Mouse (Mus musculus) CH12.LX (cell line): ENCODE data around the gene Sfxn2. TPM values are rescaled to one million over a fixed set of nuclear protein-coding genes. Genes with fewer than 3 reads are reported as not detected.

ENCODE experiments used
- DNase-seq: peaks from one replicate; pipeline ENCODE4 v3.0.0-alpha.2; 2013; ENCODE audit errors: extremely low read depth
- H3K27ac ChIP-seq: 2 replicates; pipeline ENCODE4 v1.5.1; 2012; ENCODE audit warnings: low read depth, mild to moderate bottlenecking, control low read depth, moderate library complexity; ENCODE audit not compliant: insufficient read depth
- H3K27me3 ChIP-seq: replicated peaks from 2 replicates; pipeline ENCODE3; 2012; ENCODE audit warnings: inconsistent platforms
- H3K36me3 ChIP-seq, 2 experiments: replicated peaks in 1 of 2; 2 replicates each; pipeline versions ENCODE3 to v1.6.1; 2012; ENCODE audit warnings: inconsistent platforms in 1 of 2, low read length in 1 of 2, mild to moderate bottlenecking in 1 of 2, mixed read lengths in 1 of 2, moderate library complexity in 1 of 2; ENCODE audit not compliant: control insufficient read depth in 1 of 2, insufficient read depth in 1 of 2
- H3K4me1 ChIP-seq, 2 experiments: 2 replicates each; pipeline ENCODE4 v1.6.1; 2012; ENCODE audit warnings: inconsistent platforms in 1 of 2, moderate library complexity in 1 of 2; ENCODE audit not compliant: insufficient read depth in 2 of 2, control insufficient read depth in 1 of 2
- H3K4me2 ChIP-seq: 2 replicates; pipeline ENCODE4 v1.6.1; 2012; ENCODE audit warnings: low read depth, mild to moderate bottlenecking, control low read depth; ENCODE audit not compliant: poor library complexity, insufficient read depth, severe bottlenecking
- H3K4me3 ChIP-seq, 3 experiments: fragments of 150-350 bp in 1 of 3; sonication (generic) in 1 of 3; replicated peaks in 1 of 3; 2 replicates each; pipeline versions ENCODE3 to v1.5.1; 2011 to 2012; ENCODE audit warnings: low read depth in 2 of 3, low read length in 2 of 3, mild to moderate bottlenecking in 2 of 3, moderate library complexity in 2 of 3, control low read depth in 1 of 3, improper control_type of control experiment in 1 of 3, inconsistent platforms in 1 of 3, mixed read lengths in 1 of 3; ENCODE audit not compliant: poor library complexity in 1 of 3
- H3K79me2 ChIP-seq: replicated peaks from 2 replicates; pipeline ENCODE4 v1.6.1; 2012; ENCODE audit warnings: mild to moderate bottlenecking, moderate library complexity; ENCODE audit not compliant: control insufficient read depth, poor library complexity, insufficient read depth, severe bottlenecking; ENCODE audit errors: extremely low read depth
- H3K9ac ChIP-seq: 2 replicates; pipeline ENCODE4 v1.6.1; 2012; ENCODE audit warnings: low read depth, mild to moderate bottlenecking, control low read depth, moderate library complexity; ENCODE audit not compliant: insufficient read depth
- H3K9me3 ChIP-seq: replicated peaks from 2 replicates; pipeline ENCODE3; 2012; ENCODE audit warnings: low read length, inconsistent platforms, mixed read lengths
- BHLHE40 ChIP-seq: IDR thresholded peaks from 2 replicates; pipeline ENCODE4 v1.6.1; 2011; ENCODE audit warnings: mild to moderate bottlenecking, low read depth, low read length, improper control_type of control experiment
- CHD2 ChIP-seq: IDR thresholded peaks from 2 replicates; pipeline ENCODE4 v1.6.1; 2011; ENCODE audit warnings: low read length, improper control_type of control experiment
- CTCF ChIP-seq, 2 experiments: IDR thresholded peaks in 1 of 2; conservative IDR thresholded peaks in 1 of 2; 2 replicates each; pipeline ENCODE4 v1.5.1; 2011 to 2012; ENCODE audit warnings: low read depth in 2 of 2, low read length in 2 of 2, improper control_type of control experiment in 1 of 2, inconsistent platforms in 1 of 2, mild to moderate bottlenecking in 1 of 2, moderate library complexity in 1 of 2
- E2F4 ChIP-seq: IDR thresholded peaks from 2 replicates; pipeline ENCODE4 v1.6.1; 2011; ENCODE audit warnings: low read depth, low read length, improper control_type of control experiment; ENCODE audit not compliant: insufficient replicate concordance
- GABPA ChIP-seq: IDR thresholded peaks from 2 replicates; pipeline ENCODE4 v1.6.1; 2012; ENCODE audit warnings: low read depth, low read length, improper control_type of control experiment, inconsistent platforms; ENCODE audit not compliant: insufficient replicate concordance
- JUN ChIP-seq: IDR thresholded peaks from 2 replicates; pipeline ENCODE4 v1.6.1; 2011; ENCODE audit warnings: low read depth, mild to moderate bottlenecking, low read length, improper control_type of control experiment, moderate library complexity; ENCODE audit not compliant: insufficient read depth
- KAT2A ChIP-seq: IDR thresholded peaks from 2 replicates; pipeline ENCODE4 v1.6.1; 2012; ENCODE audit warnings: low read length, improper control_type of control experiment, inconsistent platforms; ENCODE audit not compliant: insufficient replicate concordance
- MAFK ChIP-seq: IDR thresholded peaks from 2 replicates; pipeline ENCODE4 v1.6.1; 2011; ENCODE audit warnings: low read length, improper control_type of control experiment; ENCODE audit not compliant: insufficient replicate concordance
- MAX ChIP-seq: IDR thresholded peaks from 2 replicates; pipeline ENCODE4 v1.6.1; 2011; ENCODE audit warnings: low read length, improper control_type of control experiment
- MAZ ChIP-seq: IDR thresholded peaks from 2 replicates; pipeline ENCODE4 v1.6.1; 2012; ENCODE audit warnings: low read depth, mild to moderate bottlenecking, inconsistent platforms, low read length, improper control_type of control experiment, moderate library complexity
- MEF2A ChIP-seq: IDR thresholded peaks from 2 replicates; pipeline ENCODE4 v1.6.1; 2014; ENCODE audit warnings: low read depth, mild to moderate bottlenecking, inconsistent platforms, low read length, improper control_type of control experiment, borderline replicate concordance
- MYC ChIP-seq: IDR thresholded peaks from 2 replicates; pipeline ENCODE4 v1.6.1; 2011; ENCODE audit warnings: low read depth, mild to moderate bottlenecking, improper control_type of control experiment, low read length
- NELFE ChIP-seq: IDR thresholded peaks from 2 replicates; pipeline ENCODE4 v1.6.1; 2011; ENCODE audit warnings: low read depth, low read length, improper control_type of control experiment
- NRF1 ChIP-seq: IDR thresholded peaks from 2 replicates; pipeline ENCODE4 v1.6.1; 2014; ENCODE audit warnings: low read depth, mild to moderate bottlenecking, inconsistent platforms, low read length, improper control_type of control experiment, moderate library complexity
- PAX5 ChIP-seq: IDR thresholded peaks from 2 replicates; pipeline ENCODE4 v1.6.1; 2012; ENCODE audit warnings: low read length, inconsistent platforms, mixed read lengths
- POLR2A ChIP-seq: IDR thresholded peaks from 2 replicates; pipeline ENCODE4 v1.6.1; 2011; ENCODE audit warnings: low read depth, mild to moderate bottlenecking, improper control_type of control experiment, low read length
- RAD21 ChIP-seq: IDR thresholded peaks from 2 replicates; pipeline ENCODE4 v1.6.1; 2011; ENCODE audit warnings: low read depth, mild to moderate bottlenecking, low read length, improper control_type of control experiment, moderate library complexity
- RCOR1 ChIP-seq: conservative IDR thresholded peaks from 2 replicates; pipeline ENCODE4 v1.6.1; 2012; ENCODE audit warnings: low read depth, mild to moderate bottlenecking, inconsistent platforms, low read length, improper control_type of control experiment
- SIN3A ChIP-seq: IDR thresholded peaks from 2 replicates; pipeline ENCODE4 v1.6.1; 2012; ENCODE audit warnings: low read length, improper control_type of control experiment, inconsistent platforms
- TCF12 ChIP-seq: IDR thresholded peaks from 2 replicates; pipeline ENCODE4 v1.6.1; 2014; ENCODE audit warnings: low read depth, mild to moderate bottlenecking, inconsistent platforms, low read length, improper control_type of control experiment
- UBTF ChIP-seq: IDR thresholded peaks from 2 replicates; pipeline ENCODE4 v1.6.1; 2012; ENCODE audit warnings: low read depth, mild to moderate bottlenecking, inconsistent platforms, low read length, improper control_type of control experiment, moderate library complexity
- USF1 ChIP-seq: IDR thresholded peaks from 2 replicates; pipeline ENCODE4 v1.6.1; 2014; ENCODE audit warnings: low read depth, mild to moderate bottlenecking, inconsistent platforms, low read length, improper control_type of control experiment
- USF2 ChIP-seq: conservative IDR thresholded peaks from 2 replicates; pipeline ENCODE4 v1.6.1; 2011; ENCODE audit warnings: low read depth, low read length, improper control_type of control experiment
- ZC3H11A ChIP-seq: IDR thresholded peaks from 2 replicates; pipeline ENCODE4 v1.6.1; 2012; ENCODE audit warnings: low read depth, mild to moderate bottlenecking, inconsistent platforms, low read length, improper control_type of control experiment
- ZKSCAN1 ChIP-seq: IDR thresholded peaks from 2 replicates; pipeline ENCODE4 v1.6.1; 2012; ENCODE audit warnings: low read depth, inconsistent platforms, low read length, improper control_type of control experiment, borderline replicate concordance
- dilution Hi-C: fragments of 300-500 bp; cut with MboI; formaldehyde crosslinking; loops from 2 replicates; pipeline ENCODE4 v1.14.3; 2020; ENCODE audit warnings: low sequenced_read_pairs; ENCODE audit not compliant: extremely low pct_unique_long_range_greater_than_20kb, extremely low pct_ligation_motif_present
- in situ Hi-C: fragments of 300-500 bp; cut with MboI; formaldehyde crosslinking; loops from 3 replicates; pipeline ENCODE4 v1.14.3; 2019; ENCODE audit warnings: low sequenced_read_pairs, low pct_ligation_motif_present, low pct_unique_long_range_greater_than_20kb, mixed read lengths
- polyA plus RNA-seq: library from polyadenylated mRNA; unstranded; fragments of >175 nt; gene quantifications from 2 replicates; pipeline ENCODE4 v1.2.1, GENCODE M21; 2012; ENCODE audit warnings: low read depth; ENCODE audit not compliant: insufficient read length
- total RNA-seq, 2 experiments: library from RNA; depleted of rRNA; stranded (reverse); fragments of 300-350 nt in 1 of 2; fragments of >200 nt in 1 of 2; gene quantifications; 2 replicates each; pipeline ENCODE4 v1.2.3; 2012 to 2014

The Sfxn2 gene
- total and polyA plus RNA-seq, 3 experiments, result 5.9 to 11.1 (median 8.5) TPM

- in situ Hi-C loops, result no loop called here
- Histone ChIP-seq H3K79me2 (no peaks in the 10 kb centered on the region; the same call in 1 of the 2 replicates), H3K36me3 (peaks cover 9 to 90% of the 10 kb centered on the region in 2 experiments), H3K9ac (no peak overlapping the region), H3K4me1 (peaks cover 0 to 9% of the 10 kb centered on the region in 2 experiments; a peak in 1 of 4 replicates), H3K4me3 (no peak overlapping the region), H3K9me3 (no peaks in the 10 kb centered on the region)
- DNase-seq, result no peak
- TF ChIP-seq CTCF (conservative IDR thresholded peaks at IDR 0.05 in 1 of 2, IDR thresholded peaks at IDR 0.05 in 1 of 2; ENCODE audit: low read depth in 2 of 2, low read length in 2 of 2), result no peak
- TF ChIP-seq KAT2A, result no peak
- TF ChIP-seq TCF12, result no peak
- no peak for TF ChIP-seq PAX5
- TF ChIP-seq USF2, result no peak
- no peak for TF ChIP-seq USF1
- no peak for TF ChIP-seq E2F4
- no peak for TF ChIP-seq MAX
- no peak for TF ChIP-seq BHLHE40
- TF ChIP-seq UBTF, result no peak
- TF ChIP-seq SIN3A, result no peak
- no peak for TF ChIP-seq MAFK
- TF ChIP-seq MAZ, result no peak
- TF ChIP-seq RAD21, result no peak
- TF ChIP-seq ZC3H11A, result no peak
- TF ChIP-seq, all 38 proteins: peak for 0
- no peak overlapping the region for H3K27ac ChIP-seq
- dilution Hi-C loops, result no loop called here
- H3K4me2 ChIP-seq, result no peak overlapping the region
- no peaks in the 10 kb centered on the region for H3K27me3 ChIP-seq
Observed at GRCm38 (mm10) chr19:46620016-46620808, 47.0 kb downstream of the Sfxn2 start.

- H3K4me3 ChIP-seq, result no peak overlapping the region
- no peaks in the 10 kb centered on the region for H3K9me3 ChIP-seq
- no peak overlapping the region for H3K4me2 ChIP-seq
- no peak overlapping the region for H3K9ac ChIP-seq
- no peak overlapping the region for H3K27ac ChIP-seq
- H3K27me3 ChIP-seq, result no peaks in the 10 kb centered on the region
- H3K36me3 ChIP-seq, result peaks cover 10 to 88% of the 10 kb centered on the region in 2 experiments
- H3K4me1 ChIP-seq, result peaks cover 0 to 9% of the 10 kb centered on the region in 2 experiments; a peak in 1 of 4 replicates
- in situ Hi-C loops (no loop called here), dilution Hi-C loops (no loop called here)
- DNase-seq, result no peak
- TF ChIP-seq NELFE (no peak), SIN3A (no peak), RCOR1 (no peak), GABPA (no peak), CHD2 (no peak), E2F4 (no peak), NRF1 (no peak), ZKSCAN1 (no peak), MAFK (no peak), ZC3H11A (no peak), MAZ (no peak), JUN (no peak), POLR2A (no peak), UBTF (no peak), MEF2A (no peak), CTCF (conservative IDR thresholded peaks at IDR 0.05 in 1 of 2, IDR thresholded peaks at IDR 0.05 in 1 of 2; ENCODE audit: low read depth in 2 of 2, low read length in 2 of 2) (no peak), MYC (no peak), RAD21 (no peak)
- H3K79me2 ChIP-seq, result no peaks in the 10 kb centered on the region; the same call in 1 of the 2 replicates
Observed at GRCm38 (mm10) chr19:46621236-46622183, 48.3 kb downstream of the Sfxn2 start.
